Mouse (Mus musculus): ENCODE measurements around the gene Pitpnm2.

Pitpnm2 gene

GRCm38 (mm10) chr5:124182097-124182496 lies 67.5 kb downstream of the Pitpnm2 start:
- no peak for DNase-seq (ENCODE audit: low spot score in 2 of 2)

DNA sequence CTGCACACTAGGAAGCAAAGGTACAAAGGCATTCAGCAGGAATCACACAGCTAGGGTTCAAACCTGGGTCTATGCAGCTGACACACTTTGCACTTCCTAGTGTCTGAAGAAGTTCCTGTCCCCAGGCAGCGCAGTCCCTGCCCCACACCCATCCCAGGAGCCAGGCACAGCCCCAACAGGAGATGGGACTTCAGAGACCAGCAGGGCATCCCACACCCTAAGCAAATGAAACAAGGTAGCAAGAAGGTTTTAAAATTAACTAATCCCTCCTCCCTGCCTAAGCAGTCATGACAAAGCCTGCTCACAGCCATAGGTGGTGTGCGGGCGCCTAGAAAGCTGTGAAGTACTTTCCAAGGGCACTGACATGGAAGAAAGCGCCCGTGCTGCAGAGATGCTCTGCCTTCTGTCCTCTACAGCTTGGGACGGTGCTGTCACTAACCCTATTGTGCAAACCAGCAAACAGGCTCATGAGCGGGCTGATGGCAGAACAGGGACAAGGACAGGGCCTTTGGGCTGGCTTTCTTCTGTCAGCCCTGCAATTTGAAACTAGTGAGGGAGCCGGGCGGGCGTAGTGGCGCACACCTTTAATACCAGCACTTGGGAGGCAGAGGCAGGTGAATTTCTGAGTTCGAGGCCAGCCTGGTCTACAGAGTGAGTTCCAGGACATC lies 68.9 kb downstream of the Pitpnm2 start:
- DNase-seq (ENCODE audit: low spot score in 2 of 2) = no peak

- no peak for DNase-seq (ENCODE audit: low spot score in 2 of 2)
Observed at GRCm38 (mm10) chr5:124179411-124179810, 70.1 kb downstream of the Pitpnm2 start.

- peak; percentile 59 to 70 for DNase-seq (ENCODE audit: low spot score in 2 of 2)
Observed at GRCm38 (mm10) chr5:124176726-124177132, 72.8 kb downstream of the Pitpnm2 start.

GRCm38 (mm10) chr5:124175138-124175537 lies 74.4 kb downstream of the Pitpnm2 start:
- no peak for DNase-seq (ENCODE audit: low spot score in 2 of 2)

- DNase-seq (ENCODE audit: low spot score in 2 of 2) = peak; percentile 85 to 89
Observed at GRCm38 (mm10) chr5:124173012-124173985, 76.3 kb downstream of the Pitpnm2 start.

DNA sequence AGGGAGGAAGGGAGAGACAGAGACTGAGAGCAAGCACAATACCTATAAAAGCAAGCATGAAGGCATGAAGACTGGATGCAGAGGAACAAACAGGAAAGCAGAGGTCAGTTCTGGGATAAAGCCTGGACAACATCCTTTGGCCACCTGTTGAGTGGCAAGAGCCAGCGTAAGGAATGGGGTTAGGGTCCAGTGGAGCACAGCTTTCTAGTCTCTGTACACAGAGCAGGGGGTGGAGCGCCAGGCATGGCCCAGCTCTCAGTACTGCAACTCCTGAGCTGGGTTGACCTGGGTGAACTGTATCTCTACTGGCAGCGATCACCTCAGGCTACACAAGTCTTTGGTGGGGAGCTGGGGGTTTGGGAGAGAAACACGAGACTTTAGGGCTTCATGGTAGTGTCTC lies 77.3 kb downstream of the Pitpnm2 start:
- no peak for DNase-seq (ENCODE audit: low spot score in 2 of 2)

DNA sequence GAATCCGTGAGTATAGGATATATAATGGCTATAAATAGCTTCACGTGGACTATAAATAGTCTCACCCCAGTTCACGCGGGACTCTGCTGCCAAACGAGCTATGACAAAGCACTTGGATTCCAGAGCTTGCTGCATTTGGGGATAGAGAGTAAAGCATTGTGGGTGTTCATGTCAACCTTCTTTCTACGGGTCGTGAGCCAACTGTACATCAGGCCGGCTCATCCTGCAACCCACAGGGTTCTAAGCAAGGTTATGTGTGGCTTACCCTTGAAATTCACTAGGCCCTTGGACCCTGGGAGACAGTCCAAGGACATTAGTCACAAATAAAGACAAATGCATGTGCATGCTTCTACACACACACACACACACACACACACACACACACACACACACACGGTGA lies 77.8 kb downstream of the Pitpnm2 start:
- no peak for DNase-seq (ENCODE audit: low spot score in 2 of 2)

DNA sequence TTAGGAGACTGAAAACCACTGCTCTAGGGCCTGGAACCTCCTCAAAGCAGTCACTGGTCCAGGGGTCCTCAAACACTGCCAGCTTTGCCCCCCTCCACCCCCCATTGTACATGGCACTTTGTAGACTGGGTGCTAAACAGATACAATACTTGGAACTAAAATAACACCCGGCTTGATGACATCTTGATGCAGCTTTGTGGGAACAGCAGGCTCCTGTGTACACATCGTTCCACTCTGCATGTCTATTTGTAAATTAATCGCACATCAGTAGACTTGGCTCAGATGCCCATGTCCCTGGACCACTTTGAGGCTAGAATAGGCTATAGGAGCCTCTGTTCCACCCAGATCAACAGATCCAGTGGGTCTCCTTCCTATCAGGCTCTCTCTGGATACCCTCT lies 80.3 kb downstream of the Pitpnm2 start:
- no peak for DNase-seq (ENCODE audit: low spot score in 2 of 2)

GRCm38 (mm10) chr5:124168428-124169223 lies 80.9 kb downstream of the Pitpnm2 start:
- no peak for DNase-seq (ENCODE audit: low spot score in 2 of 2)

DNA sequence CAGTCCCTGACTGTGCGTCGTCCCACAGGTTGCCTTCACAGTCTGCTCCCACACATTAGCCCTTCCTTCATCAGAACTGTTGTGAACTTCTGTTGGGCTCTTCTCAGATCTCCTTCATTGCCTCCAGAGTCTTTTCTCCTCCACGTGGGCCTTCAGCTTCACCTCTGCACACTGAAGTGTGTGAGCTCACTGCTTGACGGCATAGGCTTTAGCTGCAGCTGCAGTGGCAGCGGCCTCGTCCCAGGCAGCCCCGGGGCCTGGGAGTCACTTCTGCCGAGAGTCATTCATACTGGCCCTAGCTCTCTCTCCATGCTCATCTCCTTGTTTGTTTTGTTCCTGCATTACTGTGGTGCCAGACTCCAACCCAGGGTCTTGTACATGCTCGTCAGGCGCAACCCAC lies 81.9 kb downstream of the Pitpnm2 start:
- no peak for DNase-seq (ENCODE audit: low spot score in 2 of 2)

- no peak for DNase-seq (ENCODE audit: low spot score in 2 of 2)
Observed at GRCm38 (mm10) chr5:124166741-124167140, 82.8 kb downstream of the Pitpnm2 start.

DNA sequence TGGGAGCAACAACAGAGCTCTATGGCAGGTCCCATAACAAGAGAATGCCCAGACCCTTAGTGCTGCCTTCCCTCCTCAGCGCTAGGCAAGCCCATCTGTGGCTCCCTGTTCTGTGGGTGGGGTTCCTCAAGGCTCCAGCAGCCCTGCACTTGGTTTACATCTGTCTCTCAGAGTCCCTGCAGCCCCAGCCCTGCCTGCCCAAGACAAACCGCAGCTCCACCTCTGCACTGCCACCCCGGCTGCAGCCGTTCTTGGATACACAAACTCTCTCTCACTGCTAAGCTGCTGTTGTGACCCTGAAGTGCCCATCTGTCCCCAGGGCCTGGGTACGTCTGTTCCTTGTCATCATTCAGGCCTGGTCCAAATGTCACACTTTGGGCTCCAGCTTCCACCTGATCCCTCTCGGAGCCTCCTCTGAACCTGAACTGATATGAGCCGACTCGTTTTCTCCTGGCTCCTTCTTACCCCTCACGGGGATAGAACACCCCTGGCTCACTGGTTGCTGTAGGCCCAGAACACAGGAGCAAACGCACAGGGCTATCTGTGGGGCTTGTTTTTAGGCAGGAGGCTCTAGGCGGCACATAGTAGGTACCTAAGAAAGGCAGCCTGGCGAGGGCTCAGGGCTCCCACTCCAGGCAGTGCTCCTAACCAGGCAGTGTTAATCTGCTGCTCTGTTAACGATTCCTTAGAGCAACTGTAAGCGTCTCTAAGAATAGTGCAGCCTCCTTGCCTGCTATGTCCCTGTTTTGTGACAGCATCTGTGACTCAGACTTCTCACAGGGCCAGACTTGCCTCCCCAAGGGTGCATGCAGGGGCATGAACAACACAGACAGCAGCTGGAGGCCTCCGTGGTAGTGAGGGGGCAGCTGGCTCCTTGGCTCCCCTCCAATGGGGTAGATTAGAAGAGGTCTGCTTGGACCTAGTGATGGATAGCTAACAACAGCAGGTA lies 83.7 kb downstream of the Pitpnm2 start:
- peak; percentile 60 to 77 for DNase-seq (ENCODE audit: low spot score in 2 of 2)

DNA sequence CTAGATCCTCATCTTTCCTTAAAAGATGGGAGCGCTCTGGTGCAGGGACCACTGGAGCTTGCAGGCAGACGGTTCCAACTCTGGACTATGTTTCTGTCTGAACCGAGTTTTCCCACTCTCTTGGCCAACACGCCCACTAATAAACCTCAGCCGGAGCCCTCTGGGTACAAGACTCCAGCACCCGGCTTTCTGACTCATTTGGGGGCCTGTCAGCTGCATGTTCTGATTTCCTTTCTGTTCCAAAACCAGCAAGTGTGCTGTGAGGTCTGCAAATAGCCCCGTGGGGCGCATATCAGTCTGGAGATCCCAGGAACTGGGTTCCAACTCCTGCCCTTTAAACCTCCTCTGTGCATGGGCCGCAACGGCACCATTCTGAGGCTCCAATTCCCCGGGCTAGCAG lies 86.1 kb downstream of the Pitpnm2 start:
- peak in 1 of 2 experiments; percentile 18 for DNase-seq (ENCODE audit: low spot score in 2 of 2)

GRCm38 (mm10) chr5:124162577-124162976 lies 87.0 kb downstream of the Pitpnm2 start:
- DNase-seq (ENCODE audit: low spot score in 2 of 2) = peak; percentile 76 to 79

DNA sequence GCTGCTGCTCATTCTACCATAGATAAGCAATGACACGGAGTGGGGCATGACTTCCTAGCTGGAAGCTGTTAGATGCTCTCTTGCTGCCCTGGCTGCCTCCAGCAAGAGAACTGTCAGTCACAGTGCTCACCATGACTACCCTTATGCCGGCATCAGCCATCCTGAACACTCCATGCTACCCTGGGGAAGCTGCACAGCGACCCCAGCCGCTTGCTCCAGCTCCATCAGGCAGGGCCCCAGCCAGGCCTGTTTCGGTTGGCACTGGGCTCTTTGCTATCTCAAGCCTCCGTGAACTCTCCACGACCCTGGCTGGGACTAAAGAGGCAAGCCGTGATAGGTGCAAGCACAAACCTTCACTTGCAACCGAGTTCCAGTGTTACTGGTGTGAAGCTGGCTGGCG lies 87.7 kb downstream of the Pitpnm2 start:
- peak in 1 of 2 experiments; percentile 26 for DNase-seq (ENCODE audit: low spot score in 2 of 2)

DNA sequence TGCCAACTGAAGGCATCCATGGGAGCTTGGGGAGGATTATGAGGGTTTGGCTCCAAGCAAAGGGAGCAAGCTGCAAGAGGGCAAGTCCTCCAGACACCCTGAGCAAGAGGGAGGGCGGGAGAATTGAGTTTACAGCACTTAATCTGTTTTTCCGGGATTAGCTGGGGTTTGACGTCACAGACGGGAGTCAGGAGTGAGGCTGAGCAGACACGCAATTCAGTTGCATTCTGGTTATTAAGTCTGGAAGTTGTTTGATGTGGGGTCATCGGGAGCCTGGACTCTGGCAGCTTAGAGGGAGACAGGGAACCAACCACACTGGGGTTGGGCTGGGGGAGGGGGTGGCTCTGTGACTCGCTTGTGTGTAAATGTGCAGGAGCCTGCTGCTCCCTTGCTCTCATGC lies 90.1 kb downstream of the Pitpnm2 start:
- no peak for DNase-seq (ENCODE audit: low spot score in 2 of 2)

DNA sequence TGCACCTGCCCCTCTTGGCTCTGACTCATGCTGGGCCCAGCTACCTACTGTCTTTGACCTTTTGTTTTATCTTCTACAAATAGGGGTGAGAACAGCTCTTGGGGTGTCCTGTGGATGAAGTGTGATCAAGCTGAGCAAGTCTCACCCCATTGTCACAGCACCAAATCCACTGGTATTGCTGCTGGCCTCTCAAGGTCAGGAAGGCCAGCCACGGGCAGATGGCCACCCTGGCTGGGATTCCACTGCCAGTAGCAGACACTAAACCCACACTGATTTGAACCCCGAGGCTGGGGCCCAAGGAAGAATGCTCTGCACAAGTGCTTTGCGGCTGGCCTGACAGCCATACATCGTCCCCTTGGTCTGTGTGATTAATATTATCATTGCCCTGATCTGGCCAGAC lies 91.3 kb downstream of the Pitpnm2 start:
- DNase-seq (ENCODE audit: low spot score in 2 of 2) = no peak

DNA sequence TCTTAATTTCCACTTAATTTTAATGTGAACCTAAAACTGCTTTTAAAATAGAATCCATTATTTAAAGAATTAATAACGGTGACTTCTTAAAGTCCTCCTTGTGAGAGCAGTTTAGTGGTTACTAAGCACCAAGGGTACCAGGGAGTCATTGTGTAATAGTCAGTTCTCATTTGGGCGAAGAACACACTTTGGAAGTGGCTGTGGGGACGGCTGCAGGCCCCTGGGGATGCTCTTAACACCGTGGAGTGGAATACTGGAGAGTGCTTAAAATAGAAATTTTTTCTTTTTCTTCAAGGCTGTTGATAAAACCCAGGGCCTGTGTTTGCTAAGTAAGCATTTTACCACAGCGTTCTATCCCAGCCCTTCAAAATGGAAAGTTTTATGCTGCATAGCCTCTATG lies 93.6 kb downstream of the Pitpnm2 start:
- DNase-seq (ENCODE audit: low spot score in 2 of 2) = no peak

DNA sequence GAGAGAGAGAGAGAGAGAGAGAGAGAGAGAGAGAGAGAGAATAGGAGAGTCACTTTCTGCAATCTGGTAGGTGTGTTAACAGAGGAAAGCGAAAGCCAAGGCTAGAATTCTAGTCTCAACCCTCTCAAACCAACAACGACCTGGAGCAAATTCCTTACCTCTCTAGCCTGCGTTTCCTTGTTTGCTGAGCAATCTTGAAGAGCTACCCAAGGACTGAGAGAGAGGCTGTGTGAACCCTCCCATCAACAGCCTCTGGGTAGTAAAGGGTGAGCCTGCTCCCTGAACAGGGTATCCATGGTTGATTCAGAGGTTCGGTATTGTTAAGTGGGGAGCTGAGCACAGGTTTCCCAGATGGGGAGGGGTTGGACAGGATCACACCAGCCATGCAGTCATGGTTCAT lies 96.8 kb downstream of the Pitpnm2 start:
- DNase-seq (ENCODE audit: low spot score in 2 of 2) = no peak

DNA sequence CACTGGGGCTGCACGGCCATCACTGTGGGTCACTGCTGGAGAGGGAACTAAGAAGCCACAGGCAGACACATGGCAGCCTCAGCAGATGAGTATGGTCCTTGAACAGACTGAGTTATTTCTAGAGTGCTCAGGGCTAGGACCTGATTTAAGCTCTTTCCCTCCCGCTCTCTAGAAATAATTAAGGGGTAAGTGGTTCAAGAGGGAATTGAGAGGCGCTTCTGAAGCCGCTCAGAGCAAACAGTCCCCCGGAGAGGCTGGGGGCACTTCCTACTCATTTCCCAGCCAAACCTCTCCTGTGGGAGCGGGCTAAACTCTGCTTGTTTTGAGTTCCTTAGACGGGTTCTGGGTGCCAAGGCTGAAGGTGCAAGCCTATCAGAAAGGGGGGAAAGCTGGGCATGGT lies 98.7 kb downstream of the Pitpnm2 start:
- DNase-seq (ENCODE audit: low spot score in 2 of 2) = no peak
